Mouse (Mus musculus) ovary, postnatal 10 days (tissue): ENCODE data around the gene Sat2.

Experiments used
- DNase-seq: peaks from one replicate; pipeline ENCODE4 v3.0.0; 2022; ENCODE audit warnings: low spot score

Gene Sat2

DNA sequence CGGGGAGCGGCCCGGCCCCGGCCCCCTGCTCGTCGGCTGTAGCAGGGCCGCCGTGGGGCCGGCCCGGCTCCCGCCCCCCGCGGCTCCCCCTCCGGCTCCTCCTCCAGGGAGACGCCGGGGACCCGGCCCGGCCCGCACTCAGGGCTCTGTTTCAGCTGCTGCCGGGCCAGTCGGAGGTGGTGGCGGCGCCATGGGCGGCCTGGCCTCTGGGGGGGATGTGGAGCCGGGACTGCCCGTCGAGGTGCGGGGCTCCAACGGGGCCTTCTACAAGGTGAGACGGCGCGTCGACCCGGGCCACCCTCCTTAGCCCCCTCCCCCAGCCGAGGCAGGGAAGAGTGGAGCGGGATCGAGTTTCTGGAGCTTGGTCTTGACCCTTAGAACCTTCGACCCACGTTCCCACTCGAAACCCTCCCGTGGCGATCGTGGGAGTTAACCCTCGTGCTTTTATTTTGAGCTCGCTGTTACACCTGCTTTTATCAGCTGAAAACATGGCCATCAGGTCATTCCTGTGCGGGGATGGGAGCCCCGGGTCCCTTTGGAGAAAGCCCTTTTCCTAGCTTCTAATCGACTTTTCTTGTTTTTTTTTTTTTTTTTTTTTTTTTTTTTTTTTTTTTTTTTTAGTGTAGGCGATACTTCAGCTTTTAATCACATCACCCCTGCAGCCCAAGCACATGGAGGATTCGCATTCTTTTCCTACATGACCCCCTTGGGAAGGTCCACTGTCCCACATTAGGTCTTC, 11.5 kb downstream of the Sat2 start:
- DNase-seq = no peak

GRCm38 (mm10) chr11:69635471-69635870, 13.6 kb downstream of the Sat2 start:
- no peak for DNase-seq

DNA sequence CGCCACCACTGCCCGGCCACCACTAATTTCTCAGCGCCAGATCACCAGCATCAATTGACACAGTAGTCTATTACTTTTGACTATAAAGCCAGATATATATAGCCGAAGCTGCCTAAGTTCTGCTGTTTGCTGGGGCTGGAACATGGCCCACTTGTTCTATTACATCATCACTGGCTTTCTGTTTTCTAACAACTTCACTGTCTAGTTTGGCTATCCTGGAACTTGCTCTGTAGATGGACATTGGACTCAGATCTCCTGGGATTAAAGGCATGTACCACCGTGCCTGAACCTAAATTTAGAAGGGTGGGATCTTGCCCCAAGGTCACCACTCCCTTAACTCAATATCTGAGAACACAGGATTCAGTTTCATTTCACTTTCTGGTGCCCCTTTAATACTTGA, 24.0 kb downstream of the Sat2 start:
- no peak for DNase-seq

GRCm38 (mm10) chr11:69653399-69653798, 31.6 kb downstream of the Sat2 start:
- DNase-seq = no peak

DNA sequence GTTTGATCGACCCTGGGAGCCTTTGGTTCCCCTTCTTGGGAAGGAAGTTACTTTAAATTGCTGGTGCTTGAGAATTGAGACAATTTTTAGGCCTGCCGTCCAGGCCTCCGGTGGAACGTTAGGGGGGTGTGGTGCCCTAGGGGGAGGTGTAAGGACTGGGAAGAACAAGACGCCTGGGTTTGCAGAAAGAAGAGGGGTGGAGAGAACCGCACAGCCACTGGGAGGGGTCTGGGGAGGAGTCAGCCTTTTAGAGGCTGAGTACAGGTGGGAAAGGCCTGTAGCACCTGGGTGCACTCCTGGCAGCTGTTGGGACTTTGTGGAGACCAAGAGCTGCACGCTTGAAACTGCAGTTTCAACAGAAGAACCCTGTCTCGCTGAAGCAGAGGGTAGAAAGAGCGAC, 32.9 kb downstream of the Sat2 start:
- DNase-seq = no peak

DNA sequence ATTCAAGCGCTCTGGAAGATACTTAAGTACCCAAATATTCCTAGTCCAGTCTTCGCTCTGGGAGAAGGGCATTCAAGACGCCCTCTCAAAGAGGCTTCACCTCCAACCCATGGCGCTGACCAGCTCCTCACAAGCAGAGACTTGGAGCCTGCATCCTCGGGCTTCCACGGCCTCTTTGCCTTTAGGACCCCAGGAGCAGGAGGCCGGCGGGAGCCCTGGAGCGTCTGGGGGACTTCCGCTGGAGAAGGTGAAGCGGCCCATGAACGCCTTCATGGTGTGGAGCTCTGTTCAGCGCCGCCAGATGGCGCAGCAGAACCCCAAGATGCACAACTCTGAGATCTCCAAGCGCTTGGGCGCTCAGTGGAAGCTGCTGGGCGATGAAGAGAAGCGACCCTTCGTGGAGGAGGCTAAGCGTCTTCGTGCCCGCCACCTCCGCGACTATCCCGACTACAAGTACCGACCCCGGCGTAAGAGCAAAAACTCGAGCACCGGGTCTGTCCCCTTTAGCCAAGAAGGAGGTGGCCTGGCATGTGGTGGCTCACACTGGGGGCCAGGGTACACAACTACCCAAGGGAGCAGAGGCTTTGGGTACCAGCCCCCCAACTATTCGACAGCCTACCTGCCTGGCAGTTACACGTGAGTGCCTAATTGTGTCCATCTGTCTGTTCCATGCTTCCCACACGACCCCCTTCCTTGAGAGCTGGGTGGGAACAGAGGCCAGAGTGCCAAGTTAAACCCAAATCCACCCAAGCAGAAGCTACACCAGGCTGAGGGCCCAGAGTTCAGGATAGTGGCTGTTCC, 33.6 kb downstream of the Sat2 start, which contains the start of gene Sox15:
TSS of gene Sox15 (plus strand) at position 51 of the 801 bp plus-strand sequence.
- DNase-seq = no peak

- DNase-seq = no peak
These were observed 34.2 kb downstream of the Sat2 start for GRCm38 (mm10) chr11:69656065-69656455.

- no peak for DNase-seq
These were observed 35.0 kb downstream of the Sat2 start for GRCm38 (mm10) chr11:69656617-69657461.

- no peak for DNase-seq
These were observed 35.6 kb downstream of the Sat2 start for GRCm38 (mm10) chr11:69657462-69657881.

- DNase-seq = no peak
These were observed 39.5 kb downstream of the Sat2 start for GRCm38 (mm10) chr11:69661221-69661881.

DNA sequence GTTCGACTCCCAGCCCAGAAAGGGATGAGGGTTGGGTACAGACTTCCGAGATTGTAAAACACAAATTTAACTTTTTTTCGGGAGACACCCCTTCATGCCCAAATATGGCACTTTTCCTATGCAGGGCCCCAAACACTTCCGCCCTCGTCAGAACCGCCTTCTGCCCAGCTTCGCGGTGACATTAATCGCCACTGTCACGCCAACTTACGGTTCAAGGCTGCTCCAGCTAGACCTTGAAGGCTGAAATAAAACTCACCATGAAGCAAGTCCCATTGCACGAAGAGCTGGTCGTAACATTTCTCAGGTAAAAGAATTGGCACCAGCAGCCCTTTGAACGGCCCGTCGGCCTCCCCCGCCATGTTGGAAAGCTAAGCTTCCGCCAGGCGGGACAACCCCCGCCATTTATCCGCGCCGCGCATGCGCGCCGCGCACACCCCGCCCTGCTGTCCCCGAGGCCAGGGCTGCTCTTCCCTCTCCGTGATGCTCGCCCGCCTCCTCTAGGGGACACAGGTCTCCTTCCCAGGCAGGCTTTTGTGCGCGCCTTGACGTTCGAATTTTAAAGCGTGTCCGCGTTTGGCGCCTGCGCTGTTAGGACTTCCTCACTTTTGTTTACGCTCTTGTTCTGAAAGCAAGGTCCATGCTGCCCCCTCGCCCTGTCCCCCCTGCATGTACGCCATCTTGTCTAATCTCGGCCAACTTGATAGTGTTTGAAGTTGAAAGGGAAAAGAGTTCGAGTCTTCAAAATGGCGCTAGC, 40.6 kb downstream of the Sat2 start, which contains the start of gene Mpdu1:
TSS of gene Mpdu1 (minus strand) at position 430 of the 754 bp plus-strand sequence.
- peak; percentile 85 for DNase-seq

DNA sequence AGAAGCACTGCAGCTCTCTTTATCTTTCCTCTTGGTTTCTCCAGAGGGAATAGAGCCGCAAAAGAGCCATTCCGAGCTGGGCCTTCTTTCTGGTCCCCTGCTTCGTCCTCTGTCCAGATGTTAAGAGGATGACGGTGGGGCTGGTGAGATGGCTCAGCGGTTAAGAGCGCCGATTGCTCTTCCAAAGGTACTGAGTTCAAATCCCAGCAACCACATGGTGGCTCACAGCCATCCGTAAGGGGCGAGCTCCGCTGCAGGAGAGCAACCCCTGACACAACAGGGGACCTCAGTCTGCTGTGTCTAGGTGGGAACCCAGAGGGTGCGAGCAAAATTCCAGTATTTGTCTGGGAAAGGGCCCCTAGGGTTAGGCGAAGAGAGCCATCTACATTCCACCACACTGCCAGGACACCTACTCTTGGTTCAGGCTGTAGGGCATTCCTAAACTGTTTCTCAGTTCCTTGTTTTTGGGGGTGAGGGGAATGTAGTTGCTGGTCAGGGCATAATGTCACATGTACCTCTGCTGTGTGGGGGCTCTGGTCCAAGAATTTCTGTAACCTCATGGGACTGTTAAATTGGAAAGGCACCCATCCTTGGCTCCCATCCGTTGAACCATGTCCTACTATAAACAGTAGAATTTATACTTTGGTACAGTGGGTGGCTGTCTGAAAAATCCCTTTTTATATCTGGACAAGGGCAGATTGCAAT, 41.3 kb downstream of the Sat2 start:
- DNase-seq = no peak

GRCm38 (mm10) chr11:69663795-69664194, 42.0 kb downstream of the Sat2 start:
- no peak for DNase-seq

DNA sequence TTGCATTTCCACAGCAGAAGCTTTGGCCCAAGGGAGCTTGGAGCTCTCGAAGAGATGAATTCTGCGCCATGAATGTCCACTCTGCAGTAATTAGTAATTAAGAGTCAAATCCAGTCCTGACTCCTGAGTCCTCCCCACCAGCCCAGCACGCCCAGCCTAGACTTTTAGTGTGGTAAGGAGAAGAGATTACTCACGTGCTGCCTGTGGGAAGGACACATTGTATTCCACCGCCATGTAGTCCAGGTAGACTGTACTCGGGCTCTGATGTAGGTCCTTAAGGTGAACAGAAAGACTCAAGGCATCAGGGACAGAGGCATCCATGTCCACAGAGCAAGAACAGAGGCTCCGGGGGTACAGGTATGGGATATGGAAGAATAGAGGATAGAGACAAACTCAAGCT, 43.0 kb downstream of the Sat2 start:
- no peak for DNase-seq

DNA sequence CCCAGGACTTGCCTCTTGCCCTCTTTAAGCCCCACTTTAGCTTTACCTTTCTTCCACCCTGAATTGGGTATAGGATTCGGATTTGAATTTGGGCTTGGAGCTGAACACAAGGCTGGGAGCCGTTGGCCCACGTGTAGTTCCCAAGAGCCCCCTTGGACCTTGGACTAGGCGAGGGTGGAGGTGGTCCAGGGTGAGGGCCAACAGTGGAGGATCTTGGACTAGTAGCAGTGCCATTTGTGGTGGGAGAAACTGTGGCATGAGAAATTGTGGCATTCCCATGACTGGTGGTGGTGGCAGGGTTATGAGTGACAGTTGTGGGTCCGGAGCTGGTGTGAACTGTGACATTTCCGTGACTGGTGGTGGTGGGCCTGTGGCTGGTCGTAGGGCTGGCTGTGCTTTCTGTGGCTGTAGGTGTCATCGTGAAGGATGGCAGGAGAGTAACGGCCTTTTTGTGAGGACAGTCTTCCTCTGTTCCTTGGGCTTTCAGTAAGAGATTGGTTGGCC, 43.7 kb downstream of the Sat2 start:
- no peak for DNase-seq

- no peak for DNase-seq
These were observed 44.3 kb downstream of the Sat2 start, which contains the start of gene Cd68 for GRCm38 (mm10) chr11:69665961-69666664. Cd68 (minus strand) TSS chr11:69666153.

DNA sequence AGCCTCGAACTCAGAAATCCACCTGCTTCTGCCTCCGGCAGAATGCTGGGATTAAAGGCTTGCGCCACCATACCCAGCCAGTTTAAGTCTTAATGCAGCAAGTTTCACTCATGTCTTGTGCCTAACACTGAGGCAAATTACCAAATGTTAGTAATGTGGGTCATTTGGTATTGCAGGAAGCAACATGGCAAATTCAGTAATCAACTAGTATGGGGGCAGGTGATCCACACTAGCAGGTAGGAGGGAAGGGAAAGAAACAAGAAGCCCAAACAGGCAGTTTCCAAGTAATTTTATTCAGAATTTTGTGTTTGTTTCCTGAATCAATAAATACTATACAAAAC, 44.8 kb downstream of the Sat2 start:
- DNase-seq = no peak

DNA sequence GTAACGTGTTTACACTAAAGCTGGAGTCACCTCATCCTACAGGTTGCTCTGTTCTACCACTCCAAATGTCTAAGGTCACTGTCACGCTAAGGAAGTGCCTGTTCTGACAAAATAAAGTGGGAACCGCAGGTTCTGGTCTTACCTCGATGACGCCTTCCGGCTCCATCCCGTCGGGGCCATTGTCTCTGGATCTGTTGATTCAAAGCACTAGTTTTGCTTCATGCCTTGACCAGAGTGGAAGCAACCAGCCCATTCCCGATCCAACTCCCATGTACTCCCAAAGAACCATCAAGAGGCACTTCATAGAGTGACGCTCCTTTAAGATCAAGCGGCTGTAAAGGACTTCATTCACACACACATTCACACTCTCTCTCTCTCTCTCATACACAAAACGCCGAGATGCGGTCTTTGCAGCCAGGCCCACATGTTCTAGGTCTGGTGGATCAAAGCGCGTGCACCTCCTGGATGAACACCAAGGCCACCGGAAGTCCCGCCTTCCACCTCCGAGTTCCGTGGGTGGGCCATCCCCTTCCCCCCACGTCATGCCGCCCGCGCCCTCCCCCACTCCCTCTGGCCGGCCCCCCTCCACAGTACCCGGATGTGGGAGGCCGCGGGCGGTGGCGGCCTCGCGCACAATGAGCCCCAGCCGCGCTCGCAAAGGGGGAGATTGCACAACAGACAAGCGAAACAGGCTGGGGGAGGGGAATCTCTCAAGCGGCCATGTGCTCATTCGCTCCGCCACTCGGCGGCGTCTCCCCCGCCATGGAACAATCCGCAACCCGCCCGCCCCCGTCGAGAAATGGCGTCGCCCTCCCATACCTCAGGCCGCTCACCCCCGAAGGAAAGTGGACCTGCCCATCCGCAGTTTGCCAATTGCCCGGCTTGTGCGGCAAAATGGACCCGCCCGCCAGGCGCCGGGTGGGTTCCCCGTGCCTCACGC, 49.2 kb downstream of the Sat2 start:
- DNase-seq = peak; percentile 75
